Mouse (Mus musculus) liver, embryonic 14.5 days (tissue): ENCODE results near the gene Slf2. TPM values are rescaled to one million over a fixed set of nuclear protein-coding genes. Genes with fewer than 3 reads are reported as not detected.

Source experiments
- ATAC-seq: fragments of 200-750 bp; cut with Nextera tagmentation; 2 replicates; pipeline ENCODE4 v1.8.0; 2017; ENCODE audit warnings: moderate number of reproducible peaks, mild to moderate bottlenecking, moderate library complexity; ENCODE audit not compliant: insufficient read depth
- DNase-seq, 3 experiments: peaks; one replicate each; pipeline ENCODE4 v3.0.0-alpha.2; 2012 to 2013; ENCODE audit warnings: low read depth in 3 of 3, low spot score in 3 of 3
- H3K27ac ChIP-seq: fragments of 300-500 bp; sonication (generic); 2 replicates; pipeline ENCODE4 v1.5.1; 2014; ENCODE audit warnings: moderate library complexity, mild to moderate bottlenecking, control low read depth, inconsistent platforms
- H3K27me3 ChIP-seq: fragments of 300-500 bp; sonication (generic); 2 replicates; pipeline ENCODE4 v1.6.1; 2014; ENCODE audit warnings: mild to moderate bottlenecking, low read length, moderate library complexity; ENCODE audit not compliant: control insufficient read depth, insufficient read depth
- H3K36me3 ChIP-seq: fragments of 300-500 bp; sonication (generic); replicated peaks from 2 replicates; pipeline ENCODE4 v1.6.1; 2014; ENCODE audit warnings: low read depth; ENCODE audit not compliant: control insufficient read depth, insufficient read depth
- H3K4me1 ChIP-seq, 2 experiments: fragments of 200-500 bp in 1 of 2; fragments of 300-500 bp in 1 of 2; sonication (generic) in 1 of 2; replicated peaks; 2 replicates each; pipeline ENCODE4 v1.6.1; 2012 to 2014; ENCODE audit warnings: antibody characterized with exemption in 1 of 2, inconsistent platforms in 1 of 2, low read length in 1 of 2; ENCODE audit not compliant: control insufficient read depth in 2 of 2, insufficient read depth in 2 of 2
- H3K4me2 ChIP-seq: fragments of 300-500 bp; sonication (generic); 2 replicates; pipeline ENCODE4 v1.6.1; 2014; ENCODE audit warnings: low read depth, mild to moderate bottlenecking, control low read depth, moderate library complexity
- H3K4me3 ChIP-seq, 2 experiments: fragments of 200-500 bp in 1 of 2; fragments of 300-500 bp in 1 of 2; sonication (generic) in 1 of 2; 2 replicates each; pipeline ENCODE4 v1.5.1; 2012 to 2014; ENCODE audit warnings: low read depth in 2 of 2, low read length in 2 of 2, mild to moderate bottlenecking in 2 of 2, control low read depth in 1 of 2, inconsistent platforms in 1 of 2, moderate library complexity in 1 of 2; ENCODE audit not compliant: insufficient read depth in 1 of 2
- H3K9ac ChIP-seq: fragments of 300-500 bp; sonication (generic); replicated peaks from 2 replicates; pipeline ENCODE4 v1.6.1; 2014; ENCODE audit warnings: mild to moderate bottlenecking, control low read depth, moderate library complexity
- H3K9me3 ChIP-seq: fragments of 300-500 bp; sonication (generic); 2 replicates; pipeline ENCODE4 v1.6.1; 2016; ENCODE audit warnings: low read length, mixed read lengths; ENCODE audit not compliant: control insufficient read depth
- CTCF ChIP-seq: IDR thresholded peaks from 2 replicates; pipeline ENCODE4 v1.5.1; 2016; ENCODE audit warnings: antibody characterized with exemption, low read depth, control low read depth
- EP300 ChIP-seq: IDR thresholded peaks from 2 replicates; pipeline ENCODE4 v1.6.1; 2016; ENCODE audit warnings: antibody characterized with exemption, low read depth
- WGBS: fragments of 180-500 bp; shearing (Covaris S2); extraction: QIAGEN DNeasy Blood & Tissue Kit; methylation state at CpG from one replicate; pipeline ENCODE4 v1.1.7; 2014; ENCODE audit not compliant: insufficient replicate concordance; 5-methylcytosine and 5-hydroxymethylcytosine counted together
- polyA plus RNA-seq, 2 experiments: library from polyadenylated mRNA; depleted of rRNA in 1 of 2; stranded (reverse) in 1 of 2; unstranded in 1 of 2; fragments of >200 nt; fragmentation: Nextera tagmentation in 1 of 2; extraction: Ambion mirVana in 1 of 2; gene quantifications; 2 replicates each; pipeline versions ENCODE4 v1.2.1 to v1.2.3; 2012 to 2014

The Slf2 gene
- polyA plus RNA-seq, 2 experiments, result 8.6 to 11.1 TPM

- Histone ChIP-seq H3K9ac (peak overlapping the region; percentile 59), H3K4me3 (peak overlapping the region; percentile 65 to 79), H3K27me3 (no peaks in the 10 kb centered on the region), H3K36me3 (peaks cover 9% of the 10 kb centered on the region), H3K4me1 (peaks cover 5 to 14% of the 10 kb centered on the region in 2 experiments), H3K27ac (peak overlapping the region; percentile 29; the same call in 1 of the 2 replicates), H3K9me3 (no peaks in the 10 kb centered on the region), H3K4me2 (peak overlapping the region; percentile 96)
- TF ChIP-seq CTCF, result no peak
- TF ChIP-seq EP300, result no peak
- 23% methylated on average over 17 of the region's 17 CpGs for WGBS
- DNase-seq (no peak), ATAC-seq (no peak)
Measured at GRCm38 (mm10) chr19:45007021-45007420, 76.1 kb downstream of the Slf2 start.

- WGBS, result 72% methylated on average over 20 of the region's 20 CpGs
Measured at GRCm38 (mm10) chr19:45007425-45008191, 76.7 kb downstream of the Slf2 start.

GRCm38 (mm10) chr19:45010646-45011045 is 79.7 kb downstream of the Slf2 start:
- no peak for ATAC-seq
- Histone ChIP-seq H3K27me3 (peaks cover under 1% of the 10 kb centered on the region; the same call in 1 of the 2 replicates), H3K9ac (no peak overlapping the region), H3K27ac (no peak overlapping the region), H3K4me2 (no peak overlapping the region), H3K36me3 (peaks cover 2% of the 10 kb centered on the region), H3K9me3 (no peaks in the 10 kb centered on the region), H3K4me3 (no peak overlapping the region), H3K4me1 (peaks cover 0 to 24% of the 10 kb centered on the region in 2 experiments; a peak in 3 of 4 replicates)
- TF ChIP-seq EP300, result no peak
- TF ChIP-seq CTCF, result no peak
- WGBS, result 67% methylated on average over 4 of the region's 4 CpGs
- no peak for DNase-seq

More at GRCm38 (mm10) chr19:45007425-45008191, 76.7 kb downstream of the Slf2 start:
- Histone ChIP-seq H3K36me3 (peaks cover 9% of the 10 kb centered on the region), H3K27ac (no peak overlapping the region), H3K4me1 (peaks cover 5 to 14% of the 10 kb centered on the region in 2 experiments), H3K9me3 (no peaks in the 10 kb centered on the region), H3K4me3 (peak overlapping the region; percentile 65 to 79), H3K4me2 (peak overlapping the region; percentile 96), H3K9ac (no peak overlapping the region; the same call in 1 of the 2 replicates), H3K27me3 (no peaks in the 10 kb centered on the region)
- TF ChIP-seq EP300 (no peak), CTCF (no peak)
- ATAC-seq (no peak), DNase-seq (no peak)

- Histone ChIP-seq H3K9ac (no peak overlapping the region), H3K4me1 (peaks cover 3 to 26% of the 10 kb centered on the region in 2 experiments; a peak in 3 of 4 replicates), H3K27me3 (peaks cover 2% of the 10 kb centered on the region; the same call in 1 of the 2 replicates), H3K4me2 (no peak overlapping the region), H3K9me3 (no peaks in the 10 kb centered on the region), H3K36me3 (peaks cover 2% of the 10 kb centered on the region), H3K27ac (no peak overlapping the region), H3K4me3 (no peak overlapping the region)
- 77% methylated on average over 8 of the region's 8 CpGs for WGBS
- DNase-seq, result no peak
- TF ChIP-seq CTCF (no peak), EP300 (no peak)
- no peak for ATAC-seq
Measured at GRCm38 (mm10) chr19:45012219-45012618, 81.3 kb downstream of the Slf2 start.

GRCm38 (mm10) chr19:45012636-45013035 is 81.7 kb downstream of the Slf2 start:
- DNase-seq, result no peak
- peaks cover 2% of the 10 kb centered on the region; the same call in 1 of the 2 replicates for H3K27me3 ChIP-seq
- H3K4me2 ChIP-seq, result no peak overlapping the region
- no peak overlapping the region for H3K4me3 ChIP-seq
- WGBS, result 52% methylated on average over 6 of the region's 6 CpGs
- H3K9me3 ChIP-seq, result no peaks in the 10 kb centered on the region
- no peak for ATAC-seq
- peaks cover 3 to 23% of the 10 kb centered on the region in 2 experiments; a peak in 2 of 4 replicates for H3K4me1 ChIP-seq
- TF ChIP-seq EP300 (no peak), CTCF (peak; percentile 46)
- H3K27ac ChIP-seq, result no peak overlapping the region
- no peak overlapping the region for H3K9ac ChIP-seq
- H3K36me3 ChIP-seq, result peaks cover 2% of the 10 kb centered on the region
